Mouse (Mus musculus) retina, postnatal 7 days (tissue): Measurements from ENCODE around the gene Gm43552.
"Not testable (repeated sequence)": the region's sequence is repeated elsewhere in the genome, so short reads cannot be mapped to it uniquely, and the experiment has no call there.

Experiments used
- DNase-seq: peaks from one replicate; pipeline ENCODE4 v3.0.0-alpha.2; 2012; ENCODE audit warnings: low read depth, low spot score

Gm43552 gene

DNA sequence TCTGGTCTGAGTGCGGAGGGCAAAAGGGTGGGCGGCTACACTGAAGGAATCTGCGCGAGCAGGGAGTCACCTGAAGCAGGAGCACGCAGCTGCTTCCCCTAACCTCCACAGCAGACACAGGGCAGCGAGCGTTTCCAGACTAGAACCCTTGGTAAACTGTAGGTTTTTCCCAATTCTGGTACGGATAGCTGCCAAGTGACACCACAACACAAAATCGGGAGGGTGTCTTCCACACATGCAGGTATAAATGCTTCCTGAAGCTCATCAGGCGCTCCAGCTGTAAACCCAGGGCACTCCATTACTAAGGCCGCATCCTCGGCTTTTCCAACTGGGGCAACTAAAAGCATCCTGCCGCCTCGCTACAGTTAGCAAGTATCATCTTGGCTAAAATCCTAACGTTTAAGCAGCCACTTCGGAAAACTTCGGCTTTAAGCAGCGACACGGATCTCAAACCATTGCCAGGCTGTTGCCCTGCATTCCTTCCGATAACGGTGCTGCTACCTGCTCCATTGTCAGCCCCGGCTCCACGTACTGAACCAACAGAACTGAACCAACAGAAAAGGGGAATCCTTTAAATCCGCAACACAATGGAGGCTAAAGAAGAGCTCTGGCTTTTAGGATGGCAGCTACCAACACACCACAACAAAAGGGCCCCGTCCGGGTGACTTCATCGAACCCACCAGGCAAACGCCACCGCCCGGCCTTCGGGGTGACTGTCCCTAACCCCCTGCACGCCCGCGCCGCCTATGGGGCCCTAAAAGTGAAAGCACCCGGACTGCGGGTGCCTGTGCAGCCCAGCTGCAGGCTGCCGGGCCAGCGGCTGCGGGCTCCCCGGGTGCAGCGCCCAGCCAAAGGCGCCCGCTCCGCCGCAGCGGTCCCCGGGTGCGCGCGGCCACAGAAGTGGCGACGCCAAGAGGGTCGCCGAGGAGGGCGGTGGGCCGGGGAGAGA lies 592 bp downstream of the Gm43552 start:
- peak; percentile 41 for DNase-seq

DNA sequence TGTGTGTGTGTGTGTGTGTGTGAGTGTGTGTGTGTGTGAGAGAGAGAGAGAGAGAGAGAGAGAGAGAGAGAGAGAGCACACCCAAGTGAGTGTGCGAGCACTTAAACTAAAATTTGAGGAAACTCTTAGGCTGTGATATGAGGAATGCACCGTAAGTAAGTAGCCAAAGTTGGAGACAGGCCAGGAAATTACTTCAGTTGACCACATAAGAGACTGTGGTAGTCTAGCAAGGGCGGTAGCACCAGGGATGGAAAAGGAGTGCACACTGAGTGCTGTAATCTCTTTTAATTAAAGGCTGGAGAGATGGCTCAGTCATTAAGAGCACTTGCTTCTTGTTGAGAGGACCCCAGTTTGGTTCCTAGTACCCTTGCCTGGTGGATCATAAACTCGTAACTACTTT lies 2.8 kb downstream of the Gm43552 start:
- no peak for DNase-seq

DNA sequence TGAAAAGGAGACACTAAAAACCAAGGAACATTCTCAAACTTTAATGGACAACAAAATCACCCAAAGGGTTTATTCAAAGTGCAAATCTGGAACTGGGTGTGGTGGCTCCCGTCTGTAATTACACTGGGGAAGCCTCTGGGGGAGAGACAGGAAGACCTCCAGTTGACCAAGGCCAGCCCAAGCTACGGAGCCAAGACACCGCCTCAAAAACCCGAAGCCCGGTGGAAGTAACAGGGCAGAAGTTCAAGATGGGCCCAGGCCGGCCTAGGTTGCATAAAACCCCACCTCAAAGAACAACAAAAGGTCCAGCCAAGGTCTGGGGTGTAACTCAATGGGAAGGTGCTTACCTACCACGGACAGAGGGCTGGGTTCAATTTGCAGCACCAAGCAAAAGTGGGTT lies 3.9 kb downstream of the Gm43552 start:
- no peak for DNase-seq

DNA sequence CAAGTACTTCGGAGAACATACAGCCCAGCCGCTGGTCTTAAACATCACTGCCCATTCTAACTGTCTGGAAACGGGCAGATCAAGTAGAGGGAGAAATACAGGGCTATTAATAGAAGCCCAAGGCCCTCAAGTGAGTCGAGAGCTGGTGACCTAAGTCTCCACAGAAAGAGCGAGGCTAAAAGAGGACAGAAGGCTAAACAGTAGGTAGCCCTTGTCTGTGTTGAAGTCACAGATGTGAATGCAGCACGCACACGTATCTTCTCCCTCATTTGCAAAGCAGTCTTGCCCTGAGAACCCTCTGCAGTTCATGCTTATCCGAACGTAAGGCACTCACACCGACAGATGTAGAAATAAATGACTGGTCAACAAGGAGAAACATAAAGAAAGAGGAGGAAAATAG lies 5.3 kb downstream of the Gm43552 start:
- no peak for DNase-seq

DNA sequence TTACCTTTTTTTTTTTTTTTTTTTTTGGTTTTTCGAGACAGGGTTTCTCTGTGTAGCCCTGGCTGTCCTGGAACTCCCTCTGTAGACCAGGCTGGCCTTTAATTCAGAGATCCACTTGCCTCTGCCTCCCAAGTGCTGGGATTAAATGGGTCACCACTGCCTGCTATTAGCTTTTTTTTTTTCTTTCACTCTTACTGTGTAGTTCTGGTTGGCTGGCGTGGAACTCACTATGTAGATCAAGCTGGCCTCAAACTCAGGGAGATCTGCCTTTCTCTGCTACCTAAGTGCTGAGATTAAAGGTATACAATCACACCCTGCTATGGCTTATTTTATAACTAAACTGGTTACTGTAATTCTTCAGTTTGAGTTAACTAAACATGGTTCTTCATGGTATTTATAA lies 6.1 kb downstream of the Gm43552 start:
- no peak for DNase-seq

GRCm38 (mm10) chr5:65482996-65483395 lies 9.6 kb downstream of the Gm43552 start:
- no peak for DNase-seq

DNA sequence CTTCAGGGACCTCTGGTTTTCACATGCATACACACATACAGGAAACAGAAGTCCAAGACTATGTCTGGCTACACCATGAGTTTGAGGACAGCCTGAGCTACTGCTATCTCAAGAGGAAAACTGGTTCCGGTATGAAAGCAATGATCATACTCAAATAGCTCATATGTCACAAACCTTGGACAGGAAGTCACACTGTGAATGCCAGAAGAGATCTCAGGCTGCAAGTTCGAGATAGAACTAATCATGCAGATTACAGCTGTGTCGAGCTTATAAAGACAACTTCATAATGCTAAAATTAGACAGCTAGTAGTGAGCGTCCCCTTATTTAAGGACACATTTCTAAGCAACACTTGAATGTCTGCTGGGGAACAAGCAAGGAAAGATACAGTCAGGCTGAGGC lies 12.1 kb downstream of the Gm43552 start:
- DNase-seq, result no peak

DNA sequence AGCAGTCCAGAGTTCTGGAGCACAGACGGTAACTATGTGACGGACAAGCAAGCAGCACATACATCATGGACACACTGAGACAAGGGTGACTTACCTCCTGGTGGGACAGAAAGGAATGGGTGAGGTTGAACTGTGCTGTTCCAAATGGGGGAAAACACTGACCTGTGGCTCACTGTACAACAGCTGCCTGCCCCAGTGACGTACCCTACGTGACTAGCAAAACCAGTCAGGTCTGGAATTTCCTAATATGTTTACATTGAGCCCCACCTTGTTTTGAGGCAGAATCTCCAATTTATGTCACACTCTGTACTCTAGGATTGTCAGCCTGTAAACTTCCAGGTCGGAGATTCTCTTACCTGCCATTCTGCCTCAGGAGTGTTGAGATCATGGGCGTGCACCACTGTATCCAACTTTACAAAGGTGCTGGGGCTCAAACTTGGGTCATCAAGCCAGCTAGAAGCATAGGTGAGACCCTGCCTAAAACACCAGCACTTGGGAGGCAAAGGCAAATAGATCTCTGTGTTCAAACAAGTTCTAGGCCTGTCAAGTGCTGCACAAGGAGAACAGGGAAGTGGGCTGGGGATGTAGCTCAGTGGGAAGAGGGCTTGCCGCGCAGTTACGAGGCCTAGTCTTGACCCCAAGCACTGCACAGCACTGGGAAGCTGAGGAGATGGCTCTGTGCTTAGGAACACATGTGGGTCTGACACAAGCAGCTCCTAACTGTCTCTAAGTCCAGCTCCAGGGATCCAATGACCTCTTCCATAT lies 12.8 kb downstream of the Gm43552 start:
- DNase-seq, result no peak

- no peak for DNase-seq
Measured at GRCm38 (mm10) chr5:65478224-65478623, 14.4 kb downstream of the Gm43552 start.

DNA sequence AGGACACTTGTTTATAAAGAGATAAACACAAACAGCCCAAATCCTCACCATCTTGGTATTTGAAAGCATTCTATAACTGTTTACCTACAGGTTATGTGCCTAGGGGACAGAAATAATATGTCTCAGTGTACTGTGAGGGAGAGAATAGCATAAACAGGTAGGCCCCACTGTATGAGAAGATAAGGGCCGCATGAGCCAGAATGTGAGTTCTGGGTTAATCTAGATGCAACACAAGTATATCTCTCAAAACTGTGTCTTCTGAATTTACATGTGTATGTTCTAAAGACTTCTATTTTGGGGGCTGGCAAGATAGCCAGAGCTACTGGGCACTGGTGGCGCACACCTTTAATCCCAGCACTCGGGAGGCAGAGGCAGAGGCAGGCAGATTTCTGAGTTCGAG lies 15.9 kb downstream of the Gm43552 start:
- not testable (repeated sequence) for DNase-seq

DNA sequence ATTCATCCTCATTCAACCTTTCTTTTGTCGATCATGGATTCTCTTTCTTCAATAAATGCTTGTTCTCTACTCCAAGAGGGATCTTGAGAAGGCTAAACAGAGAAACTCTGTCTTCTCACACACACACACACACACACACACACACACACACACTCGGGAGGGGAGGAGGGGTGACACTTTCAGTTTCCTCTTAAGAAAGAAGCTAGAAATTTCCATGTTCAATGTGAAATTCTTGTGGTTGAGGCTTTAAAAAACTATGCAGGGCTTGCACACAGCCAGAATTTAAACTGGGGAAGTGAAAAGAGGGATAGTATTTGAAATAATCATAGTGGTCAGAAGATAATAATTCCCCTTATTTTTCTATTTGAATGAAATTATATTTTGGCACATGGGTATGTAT lies 16.8 kb downstream of the Gm43552 start:
- DNase-seq, result no peak

- no peak for DNase-seq
Measured at GRCm38 (mm10) chr5:65469766-65470165, 22.9 kb downstream of the Gm43552 start.

GRCm38 (mm10) chr5:65466911-65467310 lies 25.7 kb downstream of the Gm43552 start:
- no peak for DNase-seq

DNA sequence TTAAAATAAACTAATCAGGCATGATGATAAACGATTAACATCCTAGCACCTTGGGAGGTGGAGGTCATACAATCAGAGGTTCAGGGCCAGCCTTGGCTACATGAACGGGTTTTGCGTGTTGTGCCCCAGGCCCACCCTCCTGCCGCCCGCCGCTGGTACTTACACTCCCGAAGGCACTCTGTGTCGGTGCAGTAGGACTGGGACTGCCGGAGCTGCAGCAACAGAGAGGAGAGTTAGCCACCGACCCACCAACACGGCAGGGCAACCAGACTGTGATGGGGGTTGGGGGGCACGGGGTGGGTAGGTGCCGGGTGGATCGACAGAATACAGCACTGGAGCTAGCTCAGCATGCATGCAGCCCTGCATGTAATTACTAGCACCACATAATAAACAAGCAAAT lies 32.3 kb downstream of the Gm43552 start:
- no peak for DNase-seq

GRCm38 (mm10) chr5:65459454-65459853 lies 33.2 kb downstream of the Gm43552 start:
- no peak for DNase-seq

DNA sequence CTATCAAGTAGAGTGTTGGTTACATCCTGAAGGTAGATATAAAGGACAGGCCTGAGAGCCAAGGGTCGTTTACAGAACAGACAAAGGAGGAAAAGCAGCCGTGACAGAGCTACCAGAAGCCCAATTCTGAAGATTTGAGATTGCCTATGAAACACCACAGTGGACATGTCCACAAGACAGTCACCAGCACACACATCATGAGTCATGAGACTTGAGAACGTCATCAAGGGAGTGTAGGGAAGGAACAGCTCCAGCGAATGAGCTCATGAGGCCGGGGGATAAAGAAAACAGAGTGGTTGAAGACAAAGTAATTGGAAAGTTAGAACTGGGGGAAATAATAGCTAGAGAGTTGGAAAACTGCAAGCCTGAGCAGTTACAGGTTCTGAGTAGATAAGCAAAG lies 34.8 kb downstream of the Gm43552 start:
- DNase-seq, result no peak

DNA sequence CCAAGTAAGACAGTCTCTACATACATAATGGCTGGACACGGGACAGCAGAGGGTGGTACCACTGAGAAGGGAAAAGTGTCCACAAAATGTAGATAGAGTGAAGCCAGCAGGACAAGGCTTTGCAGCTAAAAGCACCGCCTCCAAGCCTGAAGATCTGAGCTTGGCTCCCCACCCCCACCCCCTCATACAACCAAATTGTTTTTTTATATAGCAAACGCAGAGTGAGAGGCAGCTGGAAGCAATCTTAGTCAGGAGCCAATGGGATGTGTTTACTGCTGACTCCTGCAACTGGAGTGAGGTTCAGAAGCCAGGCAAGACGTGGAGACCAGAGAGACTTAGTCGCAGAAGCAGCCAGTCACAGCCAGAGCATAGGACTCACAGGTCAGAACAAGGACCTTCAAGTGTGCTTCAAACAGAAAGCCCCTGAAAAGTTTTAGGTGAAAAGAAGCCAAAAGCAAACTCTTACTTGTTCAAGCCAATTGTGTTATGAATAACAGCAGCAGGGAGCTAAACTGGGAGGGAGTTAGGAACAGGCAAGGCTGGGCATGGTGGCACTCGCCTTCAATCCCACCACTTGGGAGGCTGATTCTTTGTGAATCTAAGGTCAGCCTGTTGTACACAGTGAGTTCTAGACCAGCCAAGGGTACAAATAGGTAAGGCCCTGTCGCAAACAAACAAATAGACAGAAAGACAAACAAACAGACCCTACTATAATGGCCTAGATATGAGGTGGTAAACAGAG lies 35.4 kb downstream of the Gm43552 start:
- no peak for DNase-seq

- no peak for DNase-seq
Measured at GRCm38 (mm10) chr5:65454771-65455170, 37.9 kb downstream of the Gm43552 start.

DNA sequence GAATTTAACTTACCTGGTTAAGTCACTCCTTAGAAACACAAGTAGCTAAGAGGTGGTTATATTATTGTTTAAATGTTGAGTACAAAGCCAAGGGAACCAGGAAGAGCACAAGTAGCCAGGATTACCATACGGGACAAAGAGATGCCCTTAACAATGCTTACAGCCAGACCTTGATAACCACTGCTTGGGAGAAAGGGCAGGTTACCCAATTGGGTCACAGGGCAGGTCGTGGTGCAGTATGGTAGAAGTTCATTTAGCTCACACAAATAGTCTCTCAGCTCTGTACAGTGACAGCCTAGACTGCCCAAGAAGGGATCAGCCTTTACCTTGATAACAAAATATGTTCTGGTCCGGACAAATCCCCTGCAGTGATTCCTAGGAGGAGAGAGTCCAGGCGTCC lies 43.7 kb downstream of the Gm43552 start:
- no peak for DNase-seq

GRCm38 (mm10) chr5:65447826-65448225 lies 44.8 kb downstream of the Gm43552 start:
- DNase-seq, result no peak

- DNase-seq, result no peak
Measured at GRCm38 (mm10) chr5:65446756-65447155, 45.9 kb downstream of the Gm43552 start.

GRCm38 (mm10) chr5:65444981-65445380 lies 47.7 kb downstream of the Gm43552 start:
- no peak for DNase-seq
